Mouse (Mus musculus): ENCODE measurements around the gene Slamf8.

Slamf8 gene

DNA sequence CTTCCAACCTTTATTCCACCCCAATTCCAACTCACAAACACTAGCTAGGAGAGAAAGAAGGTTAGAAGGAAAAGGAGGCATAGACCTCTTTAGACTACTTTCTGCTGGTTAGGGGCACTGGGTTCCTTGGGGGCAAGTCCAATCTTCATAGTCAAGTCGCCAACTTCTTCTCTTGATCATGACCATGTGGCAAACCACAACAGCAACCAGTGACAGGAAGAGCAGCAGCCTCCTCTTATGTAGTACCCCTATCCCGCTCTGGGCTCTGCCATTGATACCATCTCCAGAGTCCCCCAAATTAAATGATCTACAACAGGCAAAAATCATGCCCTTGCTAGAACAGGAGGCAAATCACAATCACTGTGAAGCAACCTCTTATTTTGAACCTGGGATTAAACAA, 3.6 kb upstream of the Slamf8 start:
- no peak for DNase-seq (ENCODE audit: low spot score in 2 of 2)

DNA sequence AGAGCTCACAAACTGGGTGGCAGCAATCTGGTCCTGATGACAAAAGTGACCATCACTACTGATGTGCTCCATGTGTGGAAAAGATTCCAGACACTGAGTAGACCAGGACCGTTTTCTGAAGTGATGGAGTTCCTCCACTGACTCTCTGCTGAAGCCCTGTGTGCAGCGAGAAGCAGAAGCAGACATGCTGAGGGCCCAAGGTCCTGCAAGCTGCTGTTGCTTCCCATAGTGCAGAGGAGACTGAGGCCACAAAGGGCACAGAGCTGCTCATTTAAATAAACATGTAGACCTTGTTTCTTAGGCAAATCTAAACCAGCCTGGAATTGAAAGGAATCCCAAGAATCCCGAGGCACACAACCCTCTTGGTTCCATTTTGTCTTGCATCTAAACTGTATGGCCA, 3.0 kb upstream of the Slamf8 start:
- no peak for DNase-seq (ENCODE audit: low spot score in 2 of 2)

DNA sequence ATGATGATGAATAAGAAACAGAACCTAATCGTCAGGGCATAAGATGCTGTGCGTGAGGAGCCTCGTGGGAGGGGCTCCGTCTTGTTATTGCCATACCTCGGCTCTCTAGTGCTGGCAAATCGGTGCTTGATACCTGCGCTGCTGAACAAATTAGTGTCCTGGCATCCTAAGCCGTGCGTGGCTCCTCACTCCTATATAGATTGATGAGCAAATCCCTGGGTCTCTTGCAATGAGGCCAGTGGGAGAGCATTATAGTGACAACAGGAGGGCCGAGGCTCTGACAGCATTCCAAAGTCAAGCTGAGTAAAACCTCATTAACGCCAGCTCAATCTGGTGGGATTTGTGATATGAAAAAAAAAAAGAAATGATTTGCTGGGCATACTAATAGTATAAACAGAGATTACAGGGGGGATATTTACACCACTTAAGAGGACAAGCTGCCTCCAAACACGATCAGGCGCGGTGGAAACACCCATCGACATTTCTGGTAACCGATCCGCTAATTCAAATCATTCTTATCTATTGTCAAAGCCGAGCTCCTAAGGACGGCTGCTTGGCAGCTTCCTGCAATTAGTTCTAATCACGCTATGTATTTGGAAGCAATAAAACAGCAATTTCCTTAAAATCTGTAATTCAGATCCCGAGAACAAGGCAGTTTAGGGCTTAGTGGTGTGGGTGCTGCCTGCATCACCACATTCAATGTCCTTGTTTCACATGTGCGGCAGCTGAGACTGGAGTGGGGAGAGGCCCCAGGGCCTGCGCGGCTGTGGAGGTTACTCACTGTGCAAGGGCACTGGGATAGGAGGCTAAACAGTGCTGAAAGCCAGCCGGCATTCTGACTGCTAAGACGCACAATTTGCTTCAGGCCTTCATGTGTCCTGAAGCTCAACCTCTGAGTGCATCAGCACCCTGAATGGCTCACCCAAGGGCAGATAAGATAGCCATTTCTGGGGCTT, 4.5 kb downstream of the Slamf8 start:
- no peak for DNase-seq (ENCODE audit: low spot score in 2 of 2)

- no peak for DNase-seq (ENCODE audit: low spot score in 2 of 2)
These were observed 5.3 kb downstream of the Slamf8 start for GRCm38 (mm10) chr1:172585026-172585425.

DNA sequence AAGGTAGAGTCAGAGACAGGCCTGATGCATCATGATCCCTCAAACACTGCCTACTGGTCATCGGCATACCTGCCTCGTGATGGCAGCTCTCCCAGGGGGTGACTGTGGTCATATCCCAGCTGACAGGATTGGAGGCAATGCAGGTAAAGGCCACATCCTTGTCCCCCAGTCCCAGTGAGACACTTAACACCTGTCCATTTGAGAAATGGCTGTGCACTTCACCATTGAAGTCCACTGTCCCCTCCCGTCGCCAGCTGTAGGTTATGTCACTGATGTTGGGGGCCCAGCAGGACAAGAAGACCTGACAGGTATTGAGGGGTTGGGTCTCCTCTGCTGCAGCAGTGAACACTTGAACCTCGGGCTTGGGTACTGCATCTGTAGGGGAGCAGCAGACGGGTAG, 6.1 kb downstream of the Slamf8 start:
- no peak for DNase-seq (ENCODE audit: low spot score in 2 of 2)

GRCm38 (mm10) chr1:172582436-172582835, 7.9 kb downstream of the Slamf8 start:
- DNase-seq (ENCODE audit: low spot score in 2 of 2) = no peak

- no peak for DNase-seq (ENCODE audit: low spot score in 2 of 2)
These were observed 10.3 kb downstream of the Slamf8 start for GRCm38 (mm10) chr1:172580116-172580515.

DNA sequence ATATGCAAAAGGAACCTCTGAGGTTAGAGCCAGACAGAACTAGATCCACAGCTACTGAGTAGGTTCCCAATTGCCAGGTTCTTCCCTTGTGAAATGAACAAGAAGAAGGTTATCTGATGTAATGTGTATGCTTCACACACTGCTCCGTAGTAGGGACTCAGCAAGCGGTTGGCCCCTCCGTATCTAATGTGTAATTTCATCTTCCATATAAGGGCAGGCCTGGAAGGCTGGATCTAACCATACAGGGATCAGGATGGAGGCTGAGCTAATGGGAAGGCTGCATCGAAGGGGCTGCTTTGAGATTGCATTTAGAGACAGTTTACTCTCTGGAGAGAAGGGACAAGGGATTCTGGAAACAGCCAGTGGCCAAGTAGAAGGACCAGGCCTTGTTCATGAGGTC, 22.6 kb downstream of the Slamf8 start:
- DNase-seq (ENCODE audit: low spot score in 2 of 2) = no peak

DNA sequence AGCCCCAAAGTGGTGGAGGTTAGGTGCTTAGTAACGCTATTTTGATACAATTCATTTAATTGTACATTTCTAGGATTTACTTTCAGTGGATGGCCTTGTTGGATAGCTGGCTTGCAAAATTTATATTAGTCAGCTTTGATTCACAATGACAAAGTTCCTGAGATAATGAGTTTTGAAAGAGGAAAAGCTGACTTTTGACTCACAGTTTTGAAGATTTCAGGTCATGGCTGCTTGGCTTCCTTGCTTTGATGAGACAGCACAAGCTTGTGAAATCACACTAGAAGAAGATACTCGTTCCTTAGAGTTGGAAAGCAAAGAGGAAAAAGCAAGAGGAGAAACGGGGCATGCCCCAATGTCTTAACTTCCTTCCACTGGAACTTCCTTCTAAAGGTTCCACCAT, 24.2 kb downstream of the Slamf8 start:
- no peak for DNase-seq (ENCODE audit: low spot score in 2 of 2)

DNA sequence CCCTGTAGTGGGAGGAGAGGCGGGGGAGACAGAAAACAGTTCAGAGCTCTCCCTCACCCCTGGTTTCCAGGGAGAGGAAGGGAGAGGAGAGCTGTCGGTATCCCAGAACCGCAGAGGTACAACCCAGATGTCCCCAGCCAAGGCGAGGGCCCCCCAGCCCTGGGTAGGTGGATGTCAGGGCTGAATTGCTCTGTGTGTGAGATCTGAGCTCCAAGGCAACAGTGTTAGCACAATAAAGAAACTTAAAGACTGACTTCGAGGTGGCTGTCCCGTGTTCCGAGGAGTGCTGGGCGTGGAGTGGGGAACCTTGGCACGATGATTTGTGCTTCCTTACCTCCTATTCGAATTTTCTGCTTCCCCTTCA, 26.9 kb downstream of the Slamf8 start:
- DNase-seq (ENCODE audit: low spot score in 2 of 2) = no peak

DNA sequence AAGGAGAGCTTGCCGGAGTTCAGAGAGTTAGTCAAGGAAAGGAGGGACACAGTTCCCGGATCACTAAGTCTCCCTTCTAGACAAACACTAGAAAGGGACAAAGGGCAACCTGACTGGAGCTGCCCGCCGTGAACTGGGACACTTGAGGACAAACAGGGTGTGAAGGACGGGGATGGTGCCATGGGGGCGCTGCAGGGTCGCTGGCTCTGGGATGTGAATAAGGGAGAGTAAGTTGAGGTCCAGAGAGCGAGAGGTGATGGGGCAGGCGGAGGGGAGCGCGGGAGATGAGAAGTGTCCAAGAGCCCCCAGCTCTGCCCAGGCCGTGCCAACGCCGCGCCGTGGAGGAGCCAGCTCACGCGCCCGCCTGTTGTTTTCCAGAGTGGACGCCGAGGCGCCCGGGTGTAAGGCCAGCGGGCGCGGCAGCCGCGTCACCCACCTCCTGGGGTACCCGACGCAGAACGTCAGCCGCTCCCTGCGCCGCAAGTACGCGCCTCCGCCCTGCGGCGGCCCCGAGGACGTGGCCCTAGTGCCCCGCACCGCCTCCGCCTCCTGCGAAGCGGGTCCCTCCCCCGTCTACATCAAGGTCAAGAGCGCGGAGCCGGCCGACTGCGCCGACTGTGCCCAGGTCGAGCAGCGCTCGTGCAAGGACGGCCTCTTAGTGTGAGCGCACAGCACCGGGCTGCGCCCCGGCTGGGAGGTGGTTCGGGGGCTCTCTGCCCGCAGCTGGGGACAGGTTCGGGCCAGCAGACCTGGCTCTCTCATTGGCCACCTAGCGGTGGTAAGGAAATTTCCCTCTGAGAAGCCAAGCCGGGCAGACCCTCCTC, 27.5 kb downstream of the Slamf8 start:
- peak; percentile 64 to 70 for DNase-seq (ENCODE audit: low spot score in 2 of 2)

DNA sequence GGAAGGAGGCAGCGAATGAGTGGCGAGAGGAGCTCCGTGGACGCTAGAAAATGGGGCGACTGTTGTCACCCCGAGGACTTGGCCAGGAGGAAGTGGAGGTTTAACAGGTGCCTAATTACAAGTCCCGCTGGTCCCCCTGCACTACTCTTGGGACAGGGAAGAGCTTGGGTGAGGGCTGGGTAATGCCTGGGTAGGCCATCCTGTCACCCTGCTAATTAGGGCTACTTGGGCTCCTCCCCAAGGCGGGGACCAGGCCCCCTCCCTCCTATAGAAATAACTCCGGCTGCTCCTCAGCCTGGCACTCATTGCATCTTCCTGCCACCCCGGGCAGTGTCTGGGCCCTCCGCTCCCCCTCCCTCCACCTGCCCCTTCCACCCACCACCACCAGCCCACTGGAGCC, 34.7 kb downstream of the Slamf8 start, which contains the start of gene Vsig8:
Gene Vsig8 (plus strand): TSS at position 301 of the 400 bp plus-strand sequence.
- DNase-seq (ENCODE audit: low spot score in 2 of 2) = no peak

DNA sequence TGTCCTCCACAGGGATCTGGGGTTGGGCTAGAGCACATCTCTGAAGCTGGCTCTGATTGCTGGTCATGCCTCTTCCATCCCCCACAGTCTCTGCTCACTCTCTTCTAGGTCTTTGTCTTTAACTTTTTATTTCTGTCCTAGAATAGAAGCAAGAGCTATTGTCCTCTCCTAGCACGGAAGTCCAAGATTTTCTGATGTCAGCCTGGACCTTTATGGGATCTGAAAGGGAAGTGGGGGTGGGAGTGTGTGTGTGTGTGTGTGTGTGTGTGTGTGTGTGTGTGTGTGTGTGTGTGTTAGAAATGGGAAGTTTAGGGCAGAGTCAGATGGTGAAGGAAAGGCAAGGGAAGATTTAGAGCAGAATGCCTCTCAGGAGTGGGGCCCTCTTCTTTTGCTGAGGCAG, 37.7 kb downstream of the Slamf8 start:
- DNase-seq (ENCODE audit: low spot score in 2 of 2) = no peak

- DNase-seq (ENCODE audit: low spot score in 2 of 2) = no peak
These were observed 39.4 kb downstream of the Slamf8 start for GRCm38 (mm10) chr1:172551009-172551408.

GRCm38 (mm10) chr1:172550551-172550951, 39.8 kb downstream of the Slamf8 start:
- DNase-seq (ENCODE audit: low spot score in 2 of 2) = peak in 1 of 2 experiments; percentile 50

- DNase-seq (ENCODE audit: low spot score in 2 of 2) = no peak
These were observed 40.7 kb downstream of the Slamf8 start for GRCm38 (mm10) chr1:172549717-172550116.

- DNase-seq (ENCODE audit: low spot score in 2 of 2) = no peak
These were observed 41.1 kb downstream of the Slamf8 start for GRCm38 (mm10) chr1:172549314-172549713.

DNA sequence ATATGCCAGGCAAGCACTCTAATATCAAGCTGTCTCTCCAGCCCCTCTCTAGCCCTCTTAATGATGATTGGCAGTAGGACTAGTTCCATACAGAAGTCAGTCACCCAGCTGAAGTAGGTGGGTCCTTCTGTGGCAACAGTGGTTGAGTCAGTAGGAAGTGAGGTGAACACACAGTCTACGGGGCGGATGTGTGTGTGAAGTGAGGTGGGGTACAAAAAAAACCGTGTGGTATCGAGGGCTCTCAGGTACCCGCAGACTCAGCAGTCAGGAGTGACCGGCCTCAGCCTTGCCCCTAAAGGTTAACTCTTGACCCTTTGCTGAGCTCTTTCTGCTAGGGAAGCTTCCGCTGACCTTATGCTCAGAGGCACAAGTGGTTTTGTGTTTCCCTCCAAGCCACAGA, 41.9 kb downstream of the Slamf8 start:
- DNase-seq (ENCODE audit: low spot score in 2 of 2) = peak; percentile 42 to 51

- no peak for DNase-seq (ENCODE audit: low spot score in 2 of 2)
These were observed 44.3 kb downstream of the Slamf8 start for GRCm38 (mm10) chr1:172546062-172546461.

DNA sequence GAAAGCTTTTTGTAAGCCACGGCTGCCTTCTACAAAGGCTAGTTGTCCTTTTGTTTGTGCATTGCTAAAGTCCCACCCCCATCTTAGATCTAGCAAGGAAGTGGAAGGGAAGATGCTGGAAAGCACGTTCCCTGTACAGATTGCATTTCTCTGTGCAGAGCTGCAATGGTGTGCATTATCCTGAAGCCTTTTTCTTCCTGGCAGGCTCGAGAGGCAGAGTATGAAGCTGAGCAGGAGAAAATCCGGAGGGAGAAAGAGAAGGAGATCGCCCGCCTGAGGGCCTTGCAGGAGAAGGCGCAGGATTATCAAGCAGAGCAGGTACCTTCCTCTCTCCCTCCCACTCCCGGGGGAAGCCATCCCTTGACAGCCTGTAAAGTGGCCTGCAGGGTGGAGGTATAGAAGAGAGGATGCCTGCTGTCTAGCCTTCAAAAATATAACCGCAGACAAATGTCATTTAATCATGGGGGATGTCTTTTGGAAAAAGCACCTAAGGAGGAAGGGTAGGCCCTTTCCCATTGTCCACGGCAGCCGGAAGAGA, 50.0 kb downstream of the Slamf8 start:
- DNase-seq (ENCODE audit: low spot score in 2 of 2) = no peak

DNA sequence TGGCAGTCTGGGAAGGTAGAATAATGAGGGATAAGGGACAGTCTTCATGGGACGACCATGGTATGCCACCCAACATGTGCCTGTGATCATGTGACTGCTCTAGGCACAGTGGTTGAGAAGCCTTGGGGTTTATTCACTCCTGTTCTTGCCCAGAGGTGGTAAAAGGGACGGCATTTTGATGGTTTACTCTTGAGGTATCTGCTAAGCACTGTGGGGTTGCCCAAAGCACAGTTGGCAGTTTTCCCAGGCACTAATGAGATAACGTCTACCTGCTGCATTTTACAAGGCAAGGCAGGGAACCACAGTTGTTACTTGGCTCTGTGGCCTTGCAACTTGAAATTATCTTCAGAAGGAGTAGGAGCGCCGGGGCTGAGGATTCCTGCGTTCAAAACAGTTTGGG, 50.5 kb downstream of the Slamf8 start:
- DNase-seq (ENCODE audit: low spot score in 2 of 2) = no peak

DNA sequence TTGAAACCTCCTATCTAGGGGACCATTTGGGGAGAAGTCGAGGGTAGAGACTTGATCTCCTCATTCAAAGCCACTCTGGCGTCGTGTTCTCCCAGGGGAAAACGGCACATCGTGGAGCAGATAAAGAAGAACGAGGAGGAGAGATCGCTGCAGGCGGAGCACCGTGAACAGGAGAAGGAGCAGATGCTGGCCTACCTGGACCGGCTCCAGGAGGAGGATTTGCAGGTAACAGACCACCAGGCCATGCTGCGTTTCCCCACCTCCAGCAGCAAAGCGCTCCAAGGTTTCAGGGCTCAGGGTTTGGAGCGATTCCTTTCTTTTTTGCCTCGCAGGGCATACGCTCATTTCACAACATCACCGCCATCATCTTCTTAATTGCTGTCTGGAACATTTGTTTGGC, 55.3 kb downstream of the Slamf8 start:
- DNase-seq (ENCODE audit: low spot score in 2 of 2) = no peak

Data from natural killer cell, adult 2 months (primary cell).